12 mouse cellular contexts compared by ENCODE assay signal in genomic region chr1:69118249-69118938, GRCm38 (mm10). TPM values are rescaled to one million over a fixed set of nuclear protein-coding genes. Genes with fewer than 3 reads are reported as not detected.
DNase-seq lines count a peak whose midpoint lies in the region; ATAC-seq and TF ChIP-seq lines count a peak whose summit lies in the region.
"Had no signal": no experiment of that assay in that cellular context is flagged by ENCODE, and none has a peak within 500 bp of the region (broad histone marks: within the 10 kb centered on the region; RNA-seq: fewer than 3 reads in every experiment).

No protein-coding gene starts in this region.

- WGBS in cerebellum, adult 2 months = 89% methylated on average over 4 of the region's 4 CpGs
- WGBS in kidney, embryonic 15.5 days = 89% methylated on average over 4 of the region's 4 CpGs

- no peaks in the 10 kb centered on the region for H3K27me3 ChIP-seq in cerebellum, adult 2 months (ENCODE audit: control insufficient read depth, insufficient read depth, low read length)
- H3K27me3 ChIP-seq in kidney, embryonic 15.5 days = no peaks in the 10 kb centered on the region
- H3K27me3 ChIP-seq: forebrain, embryonic 13.5 days; liver, embryonic 12.5 days had no signal

- H3K4me2 ChIP-seq in kidney, embryonic 15.5 days = no peak overlapping the region
- H3K4me2 ChIP-seq: forebrain, embryonic 13.5 days; liver, embryonic 12.5 days had no signal

- H3K9me3 ChIP-seq in kidney, embryonic 15.5 days (replicated peaks) = no peaks in the 10 kb centered on the region
- H3K9me3 ChIP-seq: forebrain, embryonic 13.5 days; heart, embryonic 10.5 days; liver, embryonic 12.5 days had no signal

- TF ChIP-seq CTCF in cerebellum, adult 2 months (IDR thresholded peaks at IDR 0.05; ENCODE audit: borderline replicate concordance, insufficient read depth, low read depth, low read length) = peak; percentile 28; the same call in 1 of the 2 replicates
- TF ChIP-seq CTCF in gastrocnemius, adult 2 months (IDR thresholded peaks at IDR 0.05) = no peak; the same call in 1 of the 2 replicates

- H3K4me3 ChIP-seq in cerebellum, adult 2 months (replicated peaks; ENCODE audit: insufficient read depth, low read depth, low read length) = no peak overlapping the region
- H3K4me3 ChIP-seq in kidney, embryonic 15.5 days (replicated peaks) = no peak overlapping the region
- H3K4me3 ChIP-seq in gastrocnemius, adult 2 months = no peak overlapping the region
- H3K4me3 ChIP-seq: forebrain, embryonic 13.5 days; heart, embryonic 10.5 days; liver, embryonic 12.5 days had no signal

- H3K36me3 ChIP-seq in kidney, embryonic 15.5 days = no peaks in the 10 kb centered on the region
- H3K36me3 ChIP-seq: heart, embryonic 10.5 days; liver, embryonic 12.5 days had no signal

- H3K9ac ChIP-seq in kidney, embryonic 15.5 days = no peak overlapping the region
- H3K9ac ChIP-seq: forebrain, embryonic 13.5 days; liver, embryonic 12.5 days had no signal

- TF ChIP-seq POLR2A in cerebellum, adult 2 months (IDR thresholded peaks at IDR 0.05; ENCODE audit: borderline replicate concordance, insufficient read depth, low read length) = no peak

- intact Hi-C loops in gastrocnemius, adult 2 months (cut with DNase I) = no loop called here

- DNase-seq in cerebellum, adult 2 months = no peak
- DNase-seq in cerebellum, postnatal 36 days = no peak
- DNase-seq in kidney, adult 18-20 months = peak; percentile 23
- peak; percentile 37 for DNase-seq in testis, postnatal 10 days (ENCODE audit: low spot score)
- DNase-seq in testis, postnatal 14 days (ENCODE audit: low spot score) = no peak
- no peak for DNase-seq in gastrocnemius, adult 2 months
- no peak for DNase-seq in layer of hippocampus, postnatal 36 days

- no peak for ATAC-seq in kidney, embryonic 15.5 days (replicated peaks; ENCODE audit: low FRiP score)
- ATAC-seq: forebrain, embryonic 13.5 days; liver, embryonic 12.5 days had no signal

- H3K27ac ChIP-seq in cerebellum, adult 2 months (ENCODE audit: insufficient read depth, low read length) = no peak overlapping the region
- H3K27ac ChIP-seq in kidney, embryonic 15.5 days = no peak overlapping the region
- no peak overlapping the region for H3K27ac ChIP-seq in gastrocnemius, adult 2 months
- H3K27ac ChIP-seq: forebrain, embryonic 13.5 days; heart, embryonic 10.5 days; liver, embryonic 12.5 days had no signal

- H3K4me1 ChIP-seq in cerebellum, adult 2 months (ENCODE audit: control insufficient read depth, insufficient read depth, low read length) = no peaks in the 10 kb centered on the region
- no peaks in the 10 kb centered on the region for H3K4me1 ChIP-seq in kidney, embryonic 15.5 days
- H3K4me1 ChIP-seq: forebrain, embryonic 13.5 days; liver, embryonic 12.5 days had no signal

RNA-seq across cellular contexts. Expression of gene Erbb4, which starts 10.5 kb away (rescaled TPM):
- polyA plus RNA-seq in cerebellum, adult 2 months (2012; rRNA removed) = 7.0 and 7.6 TPM in 2 replicates
- polyA plus RNA-seq in kidney, embryonic 15.5 days (2015; fragmentation: Nextera tagmentation; extraction: Ambion mirVana) = 5.5 and 5.6 TPM in 2 replicates
- under 1 TPM; 0.18 to 0.39 TPM for total RNA-seq in gastrocnemius, adult 2 months (2021)
- total RNA-seq in layer of hippocampus, postnatal 36 days (2021) = 10 to 100 TPM; 43.0 to 48.6 TPM
- total RNA-seq: common myeloid progenitor, adult 5-6 weeks had no signal

Comparison
In these comparisons a context has a peak if more than half of its experiments do, and no peak if none do; other contexts are left out.
1. DNase-seq: peak in kidney, adult 18-20 months (single experiment) and testis, postnatal 10 days (single experiment); none in cerebellum, adult 2 months (0 of 2), cerebellum, postnatal 36 days (0 of 2), testis, postnatal 14 days (single experiment), gastrocnemius, adult 2 months (single experiment) and layer of hippocampus, postnatal 36 days (0 of 2).
2. RNA of gene Erbb4, which starts 10.5 kb away (total RNA-seq): 43.0 to 48.6 TPM in layer of hippocampus, postnatal 36 days; 0.18 to 0.39 TPM in gastrocnemius, adult 2 months; every median in the first group is over 10 times any median in the second.